Mouse (Mus musculus) kidney, adult 18-20 months (tissue): ENCODE results near the gene Rrp8.

Experiments
- DNase-seq: peaks from one replicate; pipeline ENCODE4 v3.0.0; 2021

The Rrp8 gene

DNA sequence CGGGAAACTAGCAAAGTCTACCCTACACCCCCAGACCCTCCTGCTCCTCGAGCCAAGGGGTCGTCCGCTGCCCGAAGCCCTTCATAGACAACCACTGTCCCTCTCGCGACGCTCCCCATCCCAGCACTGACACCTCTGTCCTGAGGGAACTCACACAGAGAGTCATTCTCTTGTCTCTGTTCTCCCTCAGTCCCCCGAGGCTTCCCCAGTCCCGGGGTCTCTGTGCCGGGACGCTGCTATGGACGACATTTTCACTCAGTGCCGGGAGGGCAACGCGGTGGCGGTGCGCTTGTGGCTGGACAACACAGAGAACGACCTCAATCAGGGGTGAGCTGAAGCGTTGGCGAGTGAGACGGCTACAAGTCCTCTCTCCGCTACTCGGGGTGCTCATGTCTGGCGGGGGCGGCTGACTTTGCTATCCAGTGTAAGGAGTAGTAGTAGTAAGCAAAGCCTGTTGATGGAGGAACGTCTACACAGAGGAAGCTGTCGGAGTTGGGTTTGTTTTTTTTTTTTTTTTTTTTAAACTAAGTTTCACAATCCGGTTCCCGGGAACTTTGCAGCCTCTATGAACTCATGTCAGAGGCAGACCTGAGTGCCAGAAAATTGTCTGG, at the start of gene Rrp8:
Gene Rrp8, minus strand, starts transcription at position 475 of the 611 bp plus-strand sequence.
- DNase-seq: peak; percentile 68

DNA sequence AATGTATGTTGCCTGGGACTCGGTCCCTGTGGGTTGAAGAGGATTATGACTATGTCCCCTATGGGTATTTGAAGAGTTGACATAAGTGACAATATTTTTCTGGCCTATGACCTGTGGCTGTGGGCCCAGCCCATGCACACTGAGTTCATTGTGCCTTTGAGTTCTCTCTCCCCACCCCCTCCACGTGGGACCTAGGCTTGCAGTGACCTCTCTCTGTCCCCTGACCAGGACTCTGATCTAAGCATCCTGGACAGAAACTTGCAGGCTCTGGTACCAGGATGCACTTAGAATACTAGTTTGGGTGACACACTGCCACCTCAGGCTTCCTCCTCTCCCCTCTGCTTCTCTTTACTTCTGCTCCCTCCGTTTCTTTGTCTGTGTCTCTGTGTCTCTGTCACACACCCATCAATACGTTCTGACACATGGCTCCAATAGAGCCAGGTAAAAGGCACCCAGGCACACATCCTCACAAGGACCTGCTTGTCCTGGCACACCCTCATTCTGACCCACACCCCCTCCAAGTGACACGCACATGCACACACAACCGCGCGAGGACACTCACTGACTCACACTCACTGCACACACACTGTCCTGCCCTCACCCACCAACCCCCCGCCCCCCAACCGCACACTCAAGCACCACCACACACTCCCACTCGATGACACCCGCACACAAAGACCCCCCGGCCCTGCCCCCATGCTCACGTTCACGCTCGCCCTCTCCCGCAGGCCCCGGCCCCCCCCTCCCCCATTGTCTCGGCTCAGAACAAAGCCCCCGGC, 49.5 kb upstream of the Rrp8 start:
- no peak for DNase-seq

DNA sequence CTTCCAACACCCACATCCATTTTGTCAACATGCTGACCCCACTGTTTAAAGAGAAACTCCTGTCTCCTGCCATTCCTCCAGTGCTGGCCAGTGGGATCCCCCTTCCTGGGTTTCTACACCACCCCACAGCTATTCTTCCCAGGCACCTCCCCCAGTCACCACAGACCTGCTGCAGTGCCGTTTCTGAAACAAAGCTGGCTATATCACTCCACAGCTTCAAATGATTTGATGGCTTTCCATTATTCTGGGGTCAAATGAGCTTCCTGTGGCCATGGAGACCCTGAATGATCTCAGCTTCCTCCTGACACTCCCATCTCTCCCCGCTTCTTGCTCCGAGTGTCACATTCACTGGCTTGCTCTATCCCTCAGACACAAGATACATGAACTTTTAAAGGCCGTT, 47.4 kb upstream of the Rrp8 start:
- DNase-seq: no peak

DNA sequence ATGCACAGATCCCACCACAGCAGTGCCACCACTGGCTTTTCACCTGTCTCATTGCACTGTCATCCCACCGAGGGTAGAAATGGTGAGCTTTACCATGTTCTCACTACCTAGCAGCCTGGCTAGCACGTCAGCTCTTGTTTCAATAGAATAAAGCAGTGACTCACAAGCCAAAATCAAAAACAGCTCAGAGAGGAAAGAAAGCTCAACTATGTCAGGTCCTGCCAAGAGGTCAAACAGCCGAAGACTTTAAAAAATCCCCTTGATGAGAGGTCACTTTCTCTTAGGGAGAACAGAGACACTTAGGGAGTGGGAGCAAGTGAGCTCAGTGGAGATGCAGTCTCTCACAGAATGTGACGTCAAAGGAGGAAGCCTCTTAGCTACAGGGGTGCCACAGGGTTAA, 46.7 kb upstream of the Rrp8 start:
- no peak for DNase-seq

DNA sequence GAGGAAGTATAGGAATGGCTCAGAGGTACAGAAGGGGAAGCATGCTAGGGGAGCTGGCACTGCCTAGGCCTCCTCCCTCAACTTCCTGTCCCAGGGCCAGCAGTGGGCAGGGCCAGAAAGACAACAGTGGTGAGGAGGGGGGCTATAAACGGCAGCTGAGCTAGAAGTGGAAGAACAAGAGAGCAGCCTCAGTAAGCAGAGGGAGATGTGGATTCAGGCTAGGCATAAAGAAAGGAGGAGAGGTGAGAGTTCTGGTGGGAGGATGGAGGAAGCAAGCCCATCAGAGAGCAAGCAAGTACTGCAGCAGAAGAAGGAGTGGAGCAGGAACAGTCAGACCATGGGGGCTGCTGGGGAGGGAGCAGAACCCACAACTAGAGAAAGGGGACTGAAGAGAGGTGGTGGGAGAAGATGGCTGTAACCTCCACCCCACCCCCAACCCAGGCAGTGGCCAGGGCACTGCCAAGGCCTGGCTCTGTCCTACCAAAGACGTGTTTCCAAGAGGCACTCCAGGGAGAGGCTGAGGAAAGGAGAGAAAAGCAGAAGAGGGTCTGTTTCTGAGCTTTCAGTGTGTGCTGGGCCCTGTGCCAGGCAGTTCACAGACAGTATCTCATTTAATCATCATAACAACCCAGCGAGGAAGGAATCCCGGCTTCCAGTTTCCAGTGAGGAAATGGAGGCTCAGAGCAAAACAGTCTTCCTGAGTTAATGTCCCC, 41.5 kb upstream of the Rrp8 start:
- no peak for DNase-seq

DNA sequence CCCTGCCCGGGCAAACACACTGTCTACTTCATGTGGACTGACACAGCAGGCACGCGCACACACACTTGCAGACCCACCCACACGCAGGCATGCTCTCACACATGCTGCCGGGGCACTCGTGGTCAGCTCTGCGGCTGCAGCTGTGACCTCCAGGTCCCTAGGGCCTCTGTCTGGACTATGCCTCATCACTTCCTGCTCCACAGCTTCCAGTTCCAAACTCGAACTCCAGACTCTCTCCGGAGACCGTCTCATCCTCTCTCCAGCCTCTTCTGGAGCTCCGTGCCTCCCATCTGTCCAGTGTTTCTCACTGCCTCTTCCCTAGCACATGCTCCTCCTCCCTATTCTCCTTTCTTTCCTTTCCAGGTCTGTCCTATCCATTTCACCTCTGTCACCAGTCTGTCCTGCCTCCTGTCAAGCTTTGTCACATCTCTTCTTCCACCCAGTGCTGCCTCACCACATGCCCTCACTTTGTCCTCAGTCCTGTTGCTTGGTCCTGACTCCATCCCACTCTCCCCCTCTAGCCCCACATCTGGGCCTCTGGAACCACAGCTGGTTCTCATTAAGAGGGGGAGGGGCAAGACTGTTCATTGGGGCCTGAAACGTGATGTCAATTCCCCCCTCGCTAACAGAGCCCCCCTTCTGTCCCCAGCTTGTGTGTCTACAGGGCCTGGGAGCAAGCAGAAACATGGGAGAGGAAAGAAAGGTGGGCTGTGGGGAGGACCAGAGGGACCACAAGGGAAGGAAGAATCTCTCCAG, 40.8 kb upstream of the Rrp8 start:
- DNase-seq: peak; percentile 48

DNA sequence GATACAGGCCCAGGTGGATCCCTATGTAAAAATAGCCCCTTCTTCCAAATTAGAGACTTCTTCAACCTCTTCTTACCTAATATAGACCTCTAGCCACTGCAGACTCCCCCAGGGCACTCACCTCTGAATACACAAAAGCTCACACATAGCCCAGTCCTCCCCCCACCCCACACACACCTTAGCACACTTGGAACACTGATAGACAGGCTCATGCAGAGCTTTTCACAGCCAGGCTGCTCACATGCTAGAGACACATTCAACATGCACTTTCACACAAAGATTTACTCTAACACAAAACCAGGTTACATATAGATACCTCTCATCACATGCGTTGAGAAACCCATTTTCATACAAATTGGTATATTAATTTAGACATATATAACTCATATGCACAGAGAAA, 40.1 kb upstream of the Rrp8 start:
- DNase-seq: no peak

DNA sequence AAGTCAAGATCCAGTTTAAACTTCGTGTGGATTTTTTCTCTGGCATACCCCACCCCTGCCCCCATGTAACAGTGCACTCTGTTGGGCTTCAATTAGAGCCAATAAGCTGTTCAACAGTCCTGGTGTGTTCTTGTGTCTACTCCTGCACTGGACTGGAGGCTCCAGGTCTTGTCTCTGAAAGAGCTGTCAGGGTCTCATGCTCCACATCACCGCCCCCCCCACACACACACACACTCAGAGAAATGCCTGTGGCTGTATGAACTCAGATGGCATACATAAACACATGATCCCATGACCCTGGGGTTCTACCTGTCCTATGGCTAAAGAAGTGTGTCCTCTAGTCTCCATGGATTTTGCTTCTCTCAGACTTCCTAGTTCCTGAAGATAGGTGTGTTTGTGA, 38.8 kb upstream of the Rrp8 start:
- no peak for DNase-seq

DNA sequence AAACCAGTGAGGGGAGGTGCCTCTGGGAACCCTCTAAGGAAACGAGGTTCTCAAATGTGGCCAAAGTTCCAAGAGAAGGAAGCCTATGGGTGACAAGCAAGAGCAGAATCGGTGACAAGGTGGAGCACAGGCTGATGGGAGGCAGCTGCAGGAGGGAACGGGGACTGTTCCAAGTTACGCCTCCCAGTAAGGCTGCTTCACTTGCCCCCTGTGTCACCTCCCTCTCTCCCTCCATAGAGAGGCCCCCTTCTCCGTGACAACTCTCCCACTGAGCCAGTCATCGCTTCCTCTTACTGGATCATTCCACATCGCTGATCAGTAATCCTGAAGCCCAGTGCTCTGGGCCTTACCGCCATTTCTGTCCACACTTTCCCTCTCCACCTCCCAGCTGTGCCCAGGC, 37.5 kb upstream of the Rrp8 start:
- no peak for DNase-seq

DNA sequence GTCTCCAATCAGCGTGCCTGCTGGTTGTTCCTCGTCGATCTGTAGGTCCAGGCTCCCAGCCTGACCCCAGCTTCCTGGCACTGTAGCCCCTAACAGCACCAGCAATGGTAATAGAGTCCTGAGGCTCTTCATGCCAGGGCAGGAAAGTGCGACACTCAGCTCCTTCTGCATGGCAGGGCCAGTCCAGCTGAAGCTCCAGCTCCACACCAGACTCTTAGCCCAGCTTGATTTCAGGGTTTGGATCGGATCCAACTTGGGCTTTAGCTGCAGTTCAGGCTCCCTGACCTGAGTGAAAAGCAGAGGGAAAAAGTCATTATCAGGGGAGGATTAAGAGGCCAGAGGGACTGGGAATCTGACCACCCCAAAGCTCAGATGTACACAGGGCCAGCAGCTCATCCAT, 35.9 kb upstream of the Rrp8 start:
- no peak for DNase-seq

DNA sequence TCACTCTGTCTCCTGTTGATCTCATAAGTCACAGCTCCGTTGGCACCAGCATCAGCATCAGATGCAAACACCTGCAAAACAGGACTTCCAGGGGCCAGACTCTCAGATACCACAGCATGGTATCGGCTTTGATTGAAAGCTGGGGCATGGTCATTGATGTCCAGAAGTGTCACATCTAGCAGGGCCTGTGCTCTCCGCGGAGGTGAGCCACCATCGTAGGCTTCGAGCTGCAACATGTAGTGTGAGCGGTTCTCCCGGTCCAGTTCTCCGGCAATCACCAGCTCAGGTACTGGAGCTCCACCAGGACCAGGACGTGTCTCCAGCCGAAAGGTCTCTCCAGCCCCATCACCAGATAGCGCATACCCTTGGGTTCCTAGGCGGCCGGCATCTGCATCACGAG, 35.1 kb upstream of the Rrp8 start:
- DNase-seq: no peak

DNA sequence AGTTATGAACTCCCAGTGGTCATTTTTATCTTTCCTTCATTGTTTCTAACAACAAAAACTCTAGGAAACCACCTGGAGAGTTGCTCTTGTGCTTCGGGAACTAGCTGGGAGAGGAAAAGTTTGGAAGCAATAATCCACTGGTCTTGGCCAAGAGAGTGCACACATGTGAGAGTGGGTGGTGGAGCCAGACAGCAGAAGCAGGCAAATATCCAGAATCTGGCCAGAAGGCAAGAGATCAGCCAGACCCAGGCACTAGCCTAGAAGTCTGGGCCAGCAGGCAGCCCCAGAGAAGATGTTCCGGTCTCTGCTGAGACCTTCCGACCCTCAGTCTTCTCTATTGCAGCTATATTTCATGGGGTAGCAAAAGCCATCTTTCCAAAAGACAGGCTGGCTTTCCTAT, 32.8 kb upstream of the Rrp8 start:
- no peak for DNase-seq

DNA sequence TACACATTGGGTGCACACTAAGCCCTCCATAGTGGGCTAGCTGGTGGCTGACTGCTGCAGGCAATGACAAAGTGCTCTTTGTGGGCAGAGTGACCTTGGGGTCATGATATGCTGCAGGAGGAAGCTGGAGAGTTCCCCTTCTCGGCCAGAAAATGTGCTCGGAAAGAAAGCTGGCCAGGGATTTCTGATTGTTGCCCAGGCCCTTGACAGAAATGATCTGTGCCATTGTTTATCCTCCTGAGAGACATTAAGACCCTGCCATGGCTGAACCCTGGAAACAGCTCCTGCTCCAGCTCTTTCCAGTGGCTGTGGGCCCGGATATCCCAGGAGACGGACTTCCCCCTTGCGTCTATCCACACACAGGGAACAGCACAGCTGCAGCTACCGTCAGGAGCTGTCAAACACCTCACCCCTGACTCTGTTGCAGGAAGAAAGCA, 30.6 kb upstream of the Rrp8 start:
- peak; percentile 34 for DNase-seq

DNA sequence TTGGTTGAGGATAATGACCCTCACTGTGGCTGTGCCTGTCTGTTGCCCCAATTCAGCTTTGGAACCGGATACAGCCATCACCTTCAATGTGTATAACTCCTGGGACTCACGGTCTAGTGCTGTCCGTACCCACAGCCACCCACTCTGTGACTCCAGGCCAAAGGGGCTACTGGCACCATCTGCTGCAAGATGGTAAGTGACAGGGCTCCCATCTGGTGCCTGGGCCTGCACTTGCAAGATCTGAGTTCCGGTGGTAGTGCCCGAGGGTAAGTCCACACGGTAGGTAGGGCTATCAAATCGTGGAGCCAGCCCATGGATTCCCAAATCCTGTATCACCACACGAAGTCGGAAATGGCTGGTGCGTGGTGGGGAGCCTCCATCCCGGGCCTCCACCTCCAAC, 27.1 kb upstream of the Rrp8 start:
- DNase-seq: no peak

DNA sequence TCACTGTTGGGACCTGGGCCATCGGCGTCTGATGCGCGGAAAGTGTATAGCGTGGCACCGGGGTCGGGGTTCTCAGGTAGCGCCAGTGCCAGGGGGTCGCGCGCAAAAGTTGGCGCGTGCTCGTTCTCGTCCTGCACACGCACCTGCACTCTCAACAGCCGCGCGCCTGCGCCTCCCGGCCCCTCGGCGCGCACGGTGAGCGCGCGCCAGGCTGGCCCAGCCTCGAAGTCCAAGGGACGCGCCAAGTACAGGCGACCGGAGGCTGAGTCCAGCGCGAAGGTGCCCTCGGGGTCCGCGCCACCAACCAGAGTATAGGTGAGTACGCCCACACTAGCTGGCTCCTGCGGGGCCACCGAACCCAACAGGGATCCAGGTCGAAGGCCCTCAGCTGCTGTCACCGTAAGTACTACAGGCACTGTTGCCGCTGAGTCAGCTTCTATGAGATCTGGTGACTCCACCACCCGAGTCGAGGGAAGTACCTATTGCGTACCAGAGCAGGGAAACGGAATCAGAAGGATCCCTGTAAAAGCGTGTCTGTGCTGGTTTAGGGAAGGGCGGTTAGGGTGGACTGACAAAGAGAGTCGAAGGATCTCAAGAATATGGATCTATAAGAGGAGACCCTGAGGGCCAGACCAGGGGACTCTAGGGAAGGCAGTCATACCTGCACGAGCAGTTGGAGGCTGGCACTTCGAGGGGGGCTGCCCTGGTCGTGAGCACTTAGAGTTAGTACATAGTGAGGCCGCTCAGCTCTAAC, 25.5 kb upstream of the Rrp8 start:
- no peak for DNase-seq

DNA sequence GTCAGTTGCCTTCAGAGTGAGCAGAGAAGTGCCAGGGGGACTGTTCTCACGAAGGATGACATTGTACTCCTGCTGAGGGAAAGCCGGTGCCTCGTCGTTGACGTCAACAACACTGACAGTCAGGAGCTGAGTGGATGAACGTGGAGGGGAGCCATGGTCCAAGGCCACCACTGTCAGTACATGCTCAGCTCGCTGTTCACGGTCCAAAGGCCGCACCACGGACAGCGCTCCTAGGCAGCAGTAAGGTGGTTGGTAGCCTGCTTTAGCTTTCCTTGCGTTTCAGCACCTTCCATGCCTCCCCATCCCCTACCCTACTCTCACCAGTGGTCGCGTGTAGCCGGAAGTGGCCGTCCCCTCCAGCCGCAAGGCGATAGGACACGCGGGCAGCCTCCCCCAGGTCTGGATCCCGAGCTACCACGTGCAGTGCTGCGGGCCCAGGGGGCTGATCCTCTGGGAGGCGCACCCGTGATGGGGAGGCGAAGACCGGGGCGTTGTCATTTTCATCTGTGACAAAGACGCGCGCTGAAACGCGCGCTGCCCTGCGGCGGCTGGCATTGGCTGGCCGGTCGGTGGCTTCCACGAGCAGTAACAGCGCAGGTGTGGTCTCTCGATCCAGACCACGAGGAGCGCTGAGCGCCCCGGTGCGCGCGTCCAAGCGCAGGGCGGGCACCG, 24.8 kb upstream of the Rrp8 start:
- no peak for DNase-seq

DNA sequence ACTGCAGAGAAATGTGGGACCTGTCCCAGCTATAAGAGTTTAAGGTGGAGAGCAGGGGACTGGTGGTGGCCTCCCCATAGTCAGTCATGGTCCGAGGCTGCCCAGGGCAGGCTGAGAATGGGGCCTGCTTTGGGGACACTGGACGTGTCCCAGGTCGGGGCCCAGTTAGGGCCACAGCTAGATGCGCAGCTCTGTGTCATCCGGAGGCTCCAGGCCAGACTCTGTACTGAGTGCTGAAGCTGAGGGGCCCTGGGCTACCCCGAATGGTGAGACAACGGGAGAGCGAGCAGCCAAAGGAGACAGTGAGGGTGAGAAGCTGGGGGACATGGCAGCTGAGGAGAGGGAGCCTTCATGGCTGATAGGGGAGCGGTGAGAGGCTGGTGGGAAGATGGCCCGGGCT, 16.1 kb upstream of the Rrp8 start:
- DNase-seq: no peak

DNA sequence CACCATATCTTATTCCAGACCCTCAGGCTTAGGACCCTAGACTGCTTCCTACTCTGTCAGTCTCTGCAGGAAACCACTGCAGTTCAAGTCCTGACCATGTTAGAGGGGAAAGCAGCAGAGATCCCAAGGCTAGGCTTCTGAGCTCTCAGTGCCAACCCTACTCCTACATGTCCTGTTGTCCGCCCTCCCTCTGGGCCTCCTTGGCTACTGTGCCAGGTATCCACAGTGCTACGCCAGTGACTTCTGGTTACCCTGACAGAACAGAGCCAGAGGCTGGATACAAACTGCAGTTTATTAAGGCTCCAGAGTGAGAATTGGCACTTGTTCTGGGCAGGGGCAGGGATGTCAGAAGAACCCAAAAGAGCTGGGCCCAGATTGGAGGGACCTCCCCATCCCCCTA, 15.5 kb upstream of the Rrp8 start:
- DNase-seq: no peak

DNA sequence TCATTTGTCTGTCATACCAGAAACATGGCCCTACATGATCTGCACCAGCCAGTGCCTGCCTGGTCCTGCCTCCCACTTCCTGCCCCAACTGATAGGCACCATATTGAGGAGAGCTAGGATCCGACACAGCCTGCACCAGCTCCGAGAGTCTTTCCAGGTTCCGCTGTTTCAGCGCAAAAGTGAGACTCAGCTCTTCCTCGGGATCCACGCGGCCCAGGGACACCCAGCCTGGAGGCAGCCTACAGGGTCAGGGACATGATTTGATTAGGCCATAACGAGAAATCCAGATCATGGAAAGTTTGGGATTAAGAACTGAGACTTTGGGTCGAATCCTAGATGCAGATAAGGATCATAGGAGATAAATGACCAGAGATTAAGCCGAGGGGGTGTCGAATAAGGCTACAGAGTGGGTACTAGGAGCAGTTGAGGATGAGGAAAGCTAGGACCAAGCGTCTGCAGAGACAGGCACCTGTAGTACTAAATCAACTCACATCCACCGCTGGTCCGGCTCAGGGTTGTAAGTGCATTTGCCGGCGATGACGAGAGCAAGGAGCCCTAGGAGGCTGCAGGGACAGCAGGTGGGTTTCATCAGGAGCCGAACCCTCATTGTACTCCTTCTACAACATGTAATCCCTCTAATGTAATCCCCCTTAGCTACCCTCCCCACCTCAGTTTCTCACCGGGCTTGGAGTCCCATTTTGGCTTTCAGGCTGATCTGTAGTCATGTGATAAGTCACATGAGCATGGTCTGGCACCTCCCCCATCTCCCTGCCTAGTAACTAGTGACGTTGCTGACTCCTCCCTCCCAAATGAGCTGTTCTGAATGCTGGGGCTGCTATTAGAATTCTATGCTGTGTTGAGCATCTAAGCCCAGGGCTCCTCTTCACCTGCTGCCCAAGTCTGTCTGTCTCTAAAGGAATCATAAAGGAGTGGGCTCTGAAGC, 14.6 kb upstream of the Rrp8 start, which contains the start of gene Tpp1:
Gene Tpp1, minus strand, starts transcription at position 745 of the 943 bp plus-strand sequence.
- DNase-seq: peak; percentile 93

DNA sequence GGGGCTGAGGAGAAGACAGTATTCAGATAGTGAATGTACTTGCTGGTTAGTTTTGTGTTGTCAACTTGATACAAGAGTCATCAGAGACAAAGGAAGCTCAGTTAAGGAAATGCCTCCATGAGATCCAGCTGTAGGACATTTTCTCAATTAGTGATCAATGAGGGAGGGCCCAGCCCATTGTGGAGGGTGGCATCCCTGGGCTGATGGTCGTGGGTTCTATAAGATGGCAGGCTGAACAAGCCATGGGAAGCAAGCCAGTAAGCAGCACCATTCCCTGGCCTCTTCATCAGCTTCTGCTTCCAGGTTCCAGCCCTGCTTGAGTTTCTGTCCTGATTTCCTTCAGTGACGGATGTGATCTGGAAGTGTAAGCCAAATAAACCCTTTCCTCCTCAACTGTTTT, 10.6 kb upstream of the Rrp8 start:
- no peak for DNase-seq
